Mouse (Mus musculus) neural tube, embryonic 11.5 days (tissue): ENCODE measurements at regions not wholly inside any gene's neighbourhood (a gene's known extent, or its start where the extent isn't known, plus 50 kb on each side); places are given as distances from the start of the nearest gene placed in this dataset.
"Not testable (repeated sequence)": the region's sequence is repeated elsewhere in the genome, so short reads cannot be mapped to it uniquely, and the experiment has no call there.

ENCODE experiments used
- ATAC-seq: fragments of 200-750 bp; cut with Nextera tagmentation; 2 replicates; pipeline ENCODE4 v1.8.0; 2017; ENCODE audit warnings: moderate number of reproducible peaks, mild to moderate bottlenecking, moderate TSS enrichment, moderate library complexity; ENCODE audit not compliant: insufficient read depth, low FRiP score, low TSS enrichment
- DNase-seq: peaks from one replicate; pipeline ENCODE4 v3.0.0-alpha.2; 2015; ENCODE audit warnings: low spot score
- H3K27ac ChIP-seq: fragments of 300-500 bp; sonication (generic); 2 replicates; pipeline ENCODE4 v1.5.1; 2014; ENCODE audit warnings: low read depth, mild to moderate bottlenecking, low read length
- H3K27me3 ChIP-seq: fragments of 300-500 bp; sonication (generic); 2 replicates; pipeline ENCODE4 v1.6.1; 2014; ENCODE audit warnings: mild to moderate bottlenecking, low read length, mixed read lengths; ENCODE audit not compliant: control insufficient read depth, insufficient read depth
- H3K36me3 ChIP-seq: fragments of 300-500 bp; sonication (generic); 2 replicates; pipeline ENCODE4 v1.6.1; 2014; ENCODE audit warnings: mild to moderate bottlenecking, low read length, moderate library complexity, mixed read lengths; ENCODE audit not compliant: control insufficient read depth, insufficient read depth
- H3K4me1 ChIP-seq: fragments of 300-500 bp; sonication (generic); 2 replicates; pipeline ENCODE4 v1.6.1; 2014; ENCODE audit warnings: low read length, mixed read lengths; ENCODE audit not compliant: control insufficient read depth, insufficient read depth
- H3K4me2 ChIP-seq: fragments of 300-500 bp; sonication (generic); 2 replicates; pipeline ENCODE4 v1.6.1; 2014; ENCODE audit warnings: low read depth, mild to moderate bottlenecking, moderate library complexity
- H3K4me3 ChIP-seq: fragments of 300-500 bp; sonication (generic); 2 replicates; pipeline ENCODE4 v1.5.1; 2014; ENCODE audit warnings: low read depth, low read length
- H3K9ac ChIP-seq: fragments of 300-500 bp; sonication (generic); 2 replicates; pipeline ENCODE4 v1.6.1; 2014; ENCODE audit warnings: mild to moderate bottlenecking, low read length
- H3K9me3 ChIP-seq: fragments of 300-500 bp; sonication (generic); 2 replicates; pipeline ENCODE4 v1.6.1; 2016; ENCODE audit warnings: low read length; ENCODE audit not compliant: control insufficient read depth
- WGBS: fragments of 180-500 bp; shearing (Covaris S2); extraction: QIAGEN DNeasy Blood & Tissue Kit; methylation state at CpG from one replicate; pipeline ENCODE4 v1.1.7; 2014; 5-methylcytosine and 5-hydroxymethylcytosine counted together

- Histone ChIP-seq H3K36me3 (no peaks in the 10 kb centered on the region), H3K27ac (no peak overlapping the region), H3K4me3 (no peak overlapping the region), H3K9ac (no peak overlapping the region), H3K27me3 (no peaks in the 10 kb centered on the region), H3K4me1 (peaks cover 7% of the 10 kb centered on the region), H3K9me3 (no peaks in the 10 kb centered on the region), H3K4me2 (no peak overlapping the region)
- peak; percentile 28 for DNase-seq
- 0 out of 2 replicates have a peak, but pooled peaks have one; percentile 18 for ATAC-seq
These were observed 305.7 kb downstream of the Ets1 start for GRCm38 (mm10) chr9:32941768-32942030.

GRCm38 (mm10) chr9:32947221-32947620 is 311.2 kb downstream of the Ets1 start:
- Histone ChIP-seq H3K27me3 (no peaks in the 10 kb centered on the region), H3K4me3 (no peak overlapping the region), H3K4me2 (no peak overlapping the region), H3K27ac (no peak overlapping the region), H3K9ac (no peak overlapping the region), H3K4me1 (no peaks in the 10 kb centered on the region), H3K9me3 (no peaks in the 10 kb centered on the region), H3K36me3 (no peaks in the 10 kb centered on the region)
- no peak for DNase-seq
- ATAC-seq: no peak
- WGBS: 87% methylated on average over 3 of the region's 3 CpGs

- Histone ChIP-seq H3K27me3 (no peaks in the 10 kb centered on the region), H3K27ac (no peak overlapping the region), H3K9me3 (no peaks in the 10 kb centered on the region), H3K36me3 (no peaks in the 10 kb centered on the region), H3K4me2 (no peak overlapping the region), H3K9ac (no peak overlapping the region), H3K4me3 (no peak overlapping the region), H3K4me1 (no peaks in the 10 kb centered on the region)
- ATAC-seq: no peak
- WGBS: 75% methylated on average over 3 of the region's 3 CpGs
- DNase-seq: no peak
These were observed 313.0 kb downstream of the Ets1 start for GRCm38 (mm10) chr9:32949036-32949435.

GRCm38 (mm10) chr9:32958716-32959115 is 322.7 kb downstream of the Ets1 start:
- no peaks in the 10 kb centered on the region for H3K9me3 ChIP-seq
- no peak overlapping the region for H3K27ac ChIP-seq
- H3K4me3 ChIP-seq: no peak overlapping the region
- no peaks in the 10 kb centered on the region for H3K27me3 ChIP-seq
- H3K4me2 ChIP-seq: no peak overlapping the region
- WGBS: 92% methylated on average over 3 of the region's 3 CpGs
- H3K4me1 ChIP-seq: no peaks in the 10 kb centered on the region
- no peaks in the 10 kb centered on the region for H3K36me3 ChIP-seq
- no peak overlapping the region for H3K9ac ChIP-seq
- DNase-seq (no peak), ATAC-seq (no peak)

GRCm38 (mm10) chr9:32959468-32959867 is 323.4 kb downstream of the Ets1 start:
- not testable (repeated sequence) for H3K9me3 ChIP-seq, DNase-seq, ATAC-seq, H3K27ac ChIP-seq, H3K36me3 ChIP-seq, H3K4me2 ChIP-seq, H3K27me3 ChIP-seq, H3K4me3 ChIP-seq, H3K4me1 ChIP-seq, H3K9ac ChIP-seq

GRCm38 (mm10) chr9:32962679-32963205 is 326.7 kb downstream of the Ets1 start:
- Histone ChIP-seq H3K36me3 (no peaks in the 10 kb centered on the region), H3K27me3 (no peaks in the 10 kb centered on the region), H3K4me3 (no peak overlapping the region), H3K4me1 (no peaks in the 10 kb centered on the region), H3K27ac (no peak overlapping the region), H3K9me3 (no peaks in the 10 kb centered on the region), H3K9ac (no peak overlapping the region), H3K4me2 (no peak overlapping the region)
- DNase-seq (no peak), ATAC-seq (no peak)
- WGBS: 96% methylated on average over 5 of the region's 5 CpGs

GRCm38 (mm10) chr9:32968446-32968845 is 332.4 kb downstream of the Ets1 start:
- WGBS: 90% methylated on average over 2 of the region's 2 CpGs
- H3K4me2 ChIP-seq: no peak overlapping the region
- H3K27ac ChIP-seq: no peak overlapping the region
- H3K27me3 ChIP-seq: no peaks in the 10 kb centered on the region
- no peak overlapping the region for H3K9ac ChIP-seq
- no peak for DNase-seq
- no peaks in the 10 kb centered on the region for H3K36me3 ChIP-seq
- no peaks in the 10 kb centered on the region for H3K9me3 ChIP-seq
- H3K4me3 ChIP-seq: no peak overlapping the region
- ATAC-seq: no peak
- no peaks in the 10 kb centered on the region for H3K4me1 ChIP-seq

- no peak overlapping the region for H3K9ac ChIP-seq
- no peak overlapping the region for H3K27ac ChIP-seq
- H3K4me1 ChIP-seq: no peaks in the 10 kb centered on the region
- DNase-seq (no peak), ATAC-seq (no peak)
- no peaks in the 10 kb centered on the region for H3K9me3 ChIP-seq
- H3K4me3 ChIP-seq: no peak overlapping the region
- H3K27me3 ChIP-seq: no peaks in the 10 kb centered on the region
- no peaks in the 10 kb centered on the region for H3K36me3 ChIP-seq
- whole genome bisulfite sequencing: 78% methylated on average over 5 of the region's 5 CpGs
- H3K4me2 ChIP-seq: no peak overlapping the region
These were observed 335.4 kb downstream of the Ets1 start for GRCm38 (mm10) chr9:32971421-32971820.

GRCm38 (mm10) chr9:32971926-32972325 is 335.9 kb downstream of the Ets1 start:
- Histone ChIP-seq H3K36me3 (no peaks in the 10 kb centered on the region), H3K4me3 (no peak overlapping the region), H3K4me2 (no peak overlapping the region), H3K27ac (no peak overlapping the region), H3K4me1 (no peaks in the 10 kb centered on the region), H3K27me3 (no peaks in the 10 kb centered on the region), H3K9me3 (no peaks in the 10 kb centered on the region), H3K9ac (no peak overlapping the region)
- no peak for ATAC-seq
- DNase-seq: no peak
- WGBS: 70% methylated on average over 7 of the region's 7 CpGs
